Mouse (Mus musculus): ENCODE data around the gene Itfg2. TPM values are rescaled to one million over a fixed set of nuclear protein-coding genes. Genes with fewer than 3 reads are reported as not detected.

The Itfg2 gene
- polyA plus RNA-seq, 1 experiment from 2014 or later: 13.4 TPM

DNA sequence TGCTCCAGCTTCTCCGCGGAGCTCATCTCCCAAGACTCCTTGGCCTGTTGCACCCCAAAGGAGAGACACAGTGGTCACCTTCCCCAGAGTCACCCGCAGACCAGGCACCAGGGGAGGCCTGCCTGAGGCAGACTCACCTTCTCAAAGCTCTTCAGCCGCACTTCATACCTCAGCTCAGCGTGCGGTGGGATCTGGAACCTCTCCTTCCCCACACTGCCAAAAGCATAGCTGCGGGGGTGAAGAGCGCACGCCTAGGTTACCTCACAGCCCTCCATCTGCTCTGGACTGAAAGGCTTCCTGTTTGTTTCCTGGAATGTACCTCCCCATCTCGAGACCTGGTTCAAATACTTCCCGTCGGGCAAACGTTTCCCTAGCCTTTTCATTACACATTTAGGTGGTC is 8.8 kb upstream of the Itfg2 start:
- Histone ChIP-seq H3K27ac (no peak overlapping the region), H3K9ac (no peak overlapping the region), H3K9me3 (replicated peaks) (no peaks in the 10 kb centered on the region), H3K4me2 (no peak overlapping the region), H3K36me3 (peaks cover 81% of the 10 kb centered on the region), H3K4me1 (replicated peaks) (peaks cover 47% of the 10 kb centered on the region), H3K4me3 (replicated peaks) (no peak overlapping the region), H3K27me3 (no peaks in the 10 kb centered on the region)
- ATAC-seq (ENCODE audit: low read depth): no peak
- no peak for DNase-seq
- WGBS (ENCODE audit: insufficient replicate concordance): 88% methylated on average over 13 of the region's 13 CpGs

DNA sequence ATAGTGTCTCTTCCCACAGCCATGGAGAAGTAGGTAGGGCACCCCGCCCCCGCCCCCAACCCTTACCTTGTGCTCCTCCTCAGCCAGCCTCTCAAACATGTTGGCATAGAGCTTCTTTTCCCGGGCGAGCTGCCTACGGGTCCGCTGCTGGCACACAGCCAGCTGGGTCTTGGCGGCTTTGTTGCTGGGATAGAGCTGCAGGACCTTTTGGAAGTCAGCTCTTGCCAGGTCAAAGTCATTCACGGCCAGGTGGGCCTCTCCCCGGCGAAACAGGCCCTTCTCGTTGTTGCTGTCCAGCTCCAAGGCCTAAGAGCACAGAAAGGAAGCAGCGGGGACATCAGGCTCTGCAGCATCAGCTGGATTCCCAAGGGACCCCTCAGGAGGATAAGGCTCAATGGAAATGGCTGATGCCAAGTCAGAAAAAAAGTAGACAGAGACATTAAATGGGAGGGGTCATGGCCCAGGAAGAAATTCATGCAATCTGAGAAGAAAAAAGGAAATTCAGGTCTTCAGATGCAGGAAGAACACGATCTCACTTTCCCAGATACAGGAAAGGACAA is 7.7 kb upstream of the Itfg2 start:
- no peak for DNase-seq
- ATAC-seq (ENCODE audit: low read depth): no peak

DNA sequence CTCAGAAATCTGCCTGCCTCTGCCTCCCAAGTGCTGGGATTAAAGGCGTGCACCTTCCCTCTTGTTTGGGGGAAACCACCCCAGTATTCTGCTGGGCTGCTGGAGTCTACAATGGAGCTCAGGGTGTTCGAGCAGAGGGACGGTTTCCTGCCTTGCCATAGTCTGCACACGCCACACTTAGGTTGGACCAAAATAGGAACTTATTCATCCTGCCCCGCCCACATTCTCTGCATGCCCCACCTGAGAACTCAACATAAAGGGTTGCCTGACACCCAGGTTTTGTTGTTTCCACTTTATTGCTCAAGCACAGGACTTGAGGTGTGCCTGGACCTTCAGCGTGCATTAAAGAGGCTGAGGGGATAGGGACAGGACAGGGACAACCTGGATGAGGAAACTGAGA is 5.1 kb upstream of the Itfg2 start:
- ATAC-seq (ENCODE audit: low read depth) (no peak), DNase-seq (no peak)
- Histone ChIP-seq H3K4me1 (replicated peaks) (peaks cover 28% of the 10 kb centered on the region), H3K9ac (no peak overlapping the region), H3K4me3 (replicated peaks) (no peak overlapping the region), H3K9me3 (replicated peaks) (no peaks in the 10 kb centered on the region), H3K4me2 (no peak overlapping the region), H3K27me3 (no peaks in the 10 kb centered on the region), H3K36me3 (peaks cover 67% of the 10 kb centered on the region), H3K27ac (no peak overlapping the region; the same call in 1 of the 2 replicates)
- WGBS (ENCODE audit: insufficient replicate concordance): 71% methylated on average over 6 of the region's 6 CpGs

More for the DNA sequence above, 7.7 kb upstream of the Itfg2 start:
- Histone ChIP-seq H3K9ac (no peak overlapping the region), H3K4me2 (no peak overlapping the region), H3K27me3 (no peaks in the 10 kb centered on the region), H3K36me3 (peaks cover 87% of the 10 kb centered on the region), H3K4me1 (replicated peaks) (peaks cover 43% of the 10 kb centered on the region), H3K4me3 (replicated peaks) (no peak overlapping the region), H3K9me3 (replicated peaks) (no peaks in the 10 kb centered on the region), H3K27ac (no peak overlapping the region)
- WGBS (ENCODE audit: insufficient replicate concordance): 91% methylated on average over 13 of the region's 13 CpGs

DNA sequence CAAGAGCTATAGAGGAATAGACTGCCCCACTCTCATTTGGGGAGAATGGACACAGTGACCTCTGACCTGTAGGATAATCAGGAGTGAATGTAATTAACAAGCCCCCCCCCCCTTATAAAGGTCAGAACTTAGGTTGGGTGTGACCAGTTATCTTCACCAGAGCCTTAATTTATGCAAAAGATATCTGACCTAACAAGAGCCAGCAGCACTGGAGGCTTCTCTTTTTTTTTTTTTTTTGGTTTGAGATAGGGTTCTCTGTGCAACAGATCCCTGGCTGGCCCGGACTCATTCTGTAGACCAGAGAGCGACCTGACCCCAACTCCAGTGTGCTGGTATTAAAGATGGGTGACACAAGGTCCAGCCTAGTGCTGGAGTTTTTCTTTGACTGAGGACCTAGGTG is 4.6 kb upstream of the Itfg2 start:
- no peaks in the 10 kb centered on the region for H3K27me3 ChIP-seq
- no peak for ATAC-seq (ENCODE audit: low read depth)
- WGBS (ENCODE audit: insufficient replicate concordance): 67% methylated on average over 2 of the region's 2 CpGs

DNA sequence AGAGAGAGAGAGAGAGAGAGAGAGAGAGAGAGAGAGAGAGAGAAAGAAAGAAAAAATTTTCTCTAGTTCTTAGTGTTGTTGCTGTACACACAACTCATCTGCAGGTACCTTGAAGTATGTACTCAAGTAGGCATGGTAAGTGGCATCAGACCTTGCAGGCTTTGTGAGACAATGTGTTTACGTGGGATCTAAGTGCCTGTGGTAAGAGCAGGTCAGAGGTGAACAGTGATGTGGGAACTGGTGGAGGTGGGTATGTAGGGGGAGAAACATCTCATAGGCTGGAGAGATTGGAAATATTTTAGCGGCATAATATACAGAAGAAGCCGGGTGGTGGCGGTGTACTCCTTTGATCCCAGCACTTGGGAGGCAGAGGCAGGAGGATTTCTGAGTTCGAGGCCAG is 2.8 kb upstream of the Itfg2 start:
- Histone ChIP-seq H3K4me1 (replicated peaks) (peaks cover 40% of the 10 kb centered on the region), H3K36me3 (peaks cover 45% of the 10 kb centered on the region), H3K27ac (no peak overlapping the region), H3K9me3 (replicated peaks) (no peaks in the 10 kb centered on the region), H3K4me2 (no peak overlapping the region), H3K4me3 (replicated peaks) (no peak overlapping the region), H3K27me3 (no peaks in the 10 kb centered on the region), H3K9ac (no peak overlapping the region)
- no peak for DNase-seq
- WGBS (ENCODE audit: insufficient replicate concordance): 91% methylated on average over 5 of the region's 5 CpGs
- ATAC-seq (ENCODE audit: low read depth): no peak

More for the DNA sequence above, 4.6 kb upstream of the Itfg2 start:
- peaks cover 62% of the 10 kb centered on the region for H3K36me3 ChIP-seq
- H3K9ac ChIP-seq: no peak overlapping the region
- no peaks in the 10 kb centered on the region for H3K9me3 ChIP-seq (replicated peaks)
- peaks cover 28% of the 10 kb centered on the region for H3K4me1 ChIP-seq (replicated peaks)
- H3K27ac ChIP-seq: no peak overlapping the region; the same call in 1 of the 2 replicates
- H3K4me2 ChIP-seq: no peak overlapping the region
- H3K4me3 ChIP-seq (replicated peaks): no peak overlapping the region
- no peak for DNase-seq

DNA sequence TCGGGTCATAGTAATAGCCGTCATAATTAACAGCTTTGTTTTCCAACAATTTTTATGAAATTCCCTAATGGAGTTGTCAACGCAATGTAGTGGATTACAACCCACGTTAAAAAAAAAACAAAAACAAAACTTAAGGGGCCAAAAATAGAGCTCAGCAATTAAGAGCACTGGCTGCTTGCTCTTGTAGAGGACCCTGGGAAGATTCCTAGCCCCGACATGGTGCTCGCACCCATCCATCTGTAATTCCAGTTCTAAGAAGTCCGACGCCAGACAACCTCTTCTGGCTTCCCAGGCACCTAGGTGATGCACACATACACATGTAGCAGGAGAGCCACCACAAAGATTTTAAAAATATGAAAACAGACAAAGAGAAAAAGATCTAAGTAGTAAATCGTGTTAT is 315 bp upstream of the Itfg2 start:
- WGBS (ENCODE audit: insufficient replicate concordance): 18% methylated on average over 9 of the region's 9 CpGs
- no peaks in the 10 kb centered on the region for H3K9me3 ChIP-seq (replicated peaks)
- ATAC-seq (ENCODE audit: low read depth) (no peak), DNase-seq (no peak)
- peak overlapping the region; percentile 79 for H3K9ac ChIP-seq
- H3K27ac ChIP-seq: peak overlapping the region; percentile 93
- H3K4me1 ChIP-seq (replicated peaks): peaks cover 43% of the 10 kb centered on the region
- peak overlapping the region; percentile 74 for H3K4me3 ChIP-seq (replicated peaks)
- no peaks in the 10 kb centered on the region for H3K27me3 ChIP-seq
- H3K4me2 ChIP-seq: peak overlapping the region; percentile 80
- H3K36me3 ChIP-seq: peaks cover 25% of the 10 kb centered on the region

DNA sequence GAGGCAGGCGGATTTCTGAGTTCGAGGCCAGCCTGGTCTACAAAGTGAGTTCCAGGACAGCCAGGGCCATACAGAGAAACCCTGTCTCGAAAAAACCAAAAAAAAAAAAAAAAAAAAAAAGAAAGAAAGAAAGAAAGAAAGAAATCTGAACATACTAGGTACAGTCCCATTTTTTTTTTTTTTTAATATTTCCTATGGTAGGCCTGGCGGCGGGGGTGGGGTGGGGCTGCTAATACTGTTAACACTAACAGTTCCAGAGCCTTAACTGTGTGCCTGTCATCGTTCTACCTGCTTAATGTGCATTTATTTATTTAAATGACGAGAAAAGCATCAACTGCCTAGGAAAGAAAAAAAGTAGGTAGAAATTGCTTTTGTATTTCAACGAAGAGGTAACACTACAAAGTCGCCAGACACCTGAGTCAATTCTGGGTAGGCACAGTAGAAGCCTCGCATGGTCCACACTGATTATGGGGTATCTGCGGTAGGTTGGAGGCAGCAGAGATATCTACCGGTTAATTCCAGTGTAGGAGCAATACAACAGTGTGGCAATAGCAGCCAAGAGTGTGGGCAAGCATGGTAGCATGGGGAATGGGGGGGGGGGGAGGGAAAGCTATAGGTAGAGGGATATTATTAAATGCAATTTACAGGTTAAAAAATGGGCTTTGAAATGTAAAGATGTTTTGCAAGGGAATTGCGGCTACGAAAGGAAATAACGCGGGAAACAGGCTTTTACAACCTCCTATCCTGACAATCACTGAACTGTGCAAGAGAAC is 1.0 kb downstream of the Itfg2 start:
- Histone ChIP-seq H3K4me3 (replicated peaks) (peak overlapping the region; percentile 74), H3K27me3 (no peaks in the 10 kb centered on the region), H3K4me1 (replicated peaks) (peaks cover 33% of the 10 kb centered on the region), H3K4me2 (peak overlapping the region; percentile 80), H3K9ac (peak overlapping the region; percentile 79), H3K27ac (peak overlapping the region; percentile 93), H3K36me3 (peaks cover 17% of the 10 kb centered on the region), H3K9me3 (replicated peaks) (no peaks in the 10 kb centered on the region)
- 16% methylated on average over 16 of the region's 16 CpGs for WGBS (ENCODE audit: insufficient replicate concordance)
- ATAC-seq (ENCODE audit: low read depth) (peak; percentile 81), DNase-seq (peak; percentile 55)

DNA sequence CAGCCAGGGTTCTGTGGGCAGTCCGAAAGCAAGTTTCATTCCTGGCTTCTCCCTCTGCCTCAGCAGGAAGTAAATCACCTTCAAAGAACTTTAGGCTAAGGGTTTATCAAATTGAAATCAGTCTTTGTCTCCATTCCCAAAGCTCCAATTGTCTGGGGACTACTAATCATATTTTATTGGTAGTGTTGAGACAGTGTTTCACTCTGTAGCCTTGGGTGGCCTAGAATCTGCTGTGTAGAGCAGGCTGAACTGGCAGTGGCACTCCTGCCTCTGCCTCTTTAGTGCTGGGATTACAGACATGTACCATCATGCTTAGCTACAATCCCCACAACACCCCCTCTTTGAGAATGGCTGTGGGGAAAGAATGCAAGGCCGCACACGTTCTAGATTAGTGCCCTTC is 3.3 kb downstream of the Itfg2 start:
- ATAC-seq (ENCODE audit: low read depth) (no peak), DNase-seq (no peak)
- Histone ChIP-seq H3K4me2 (no peak overlapping the region), H3K36me3 (peaks cover 10% of the 10 kb centered on the region), H3K9ac (no peak overlapping the region), H3K4me3 (replicated peaks) (no peak overlapping the region), H3K27ac (no peak overlapping the region), H3K4me1 (replicated peaks) (peaks cover 40% of the 10 kb centered on the region), H3K27me3 (no peaks in the 10 kb centered on the region), H3K9me3 (replicated peaks) (no peaks in the 10 kb centered on the region)
- WGBS (ENCODE audit: insufficient replicate concordance): 81% methylated on average over 3 of the region's 3 CpGs

DNA sequence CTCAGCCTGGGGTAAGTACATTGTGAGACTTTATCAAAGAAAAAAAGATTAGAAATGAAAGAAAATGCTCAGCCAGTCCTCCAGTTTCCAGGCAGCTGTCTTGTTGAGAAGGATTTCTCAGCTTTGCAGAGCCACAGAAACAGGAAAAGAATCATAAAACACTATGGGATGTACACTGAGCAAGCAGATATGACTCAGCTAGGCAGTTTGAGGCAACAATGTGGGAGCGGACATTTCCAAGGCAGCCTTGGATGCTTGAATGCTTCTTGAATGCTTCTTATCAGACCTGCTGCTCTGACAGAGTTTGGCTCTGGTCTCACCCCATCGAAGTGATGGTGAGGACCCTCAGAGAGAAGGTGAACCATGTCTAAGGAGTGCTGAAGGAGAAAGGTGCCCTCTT is 3.7 kb downstream of the Itfg2 start:
- H3K4me3 ChIP-seq (replicated peaks): no peak overlapping the region
- H3K4me1 ChIP-seq (replicated peaks): peaks cover 40% of the 10 kb centered on the region
- H3K36me3 ChIP-seq: peaks cover 11% of the 10 kb centered on the region
- no peak overlapping the region for H3K4me2 ChIP-seq
- H3K9ac ChIP-seq: peak overlapping the region; percentile 27; the same call in 1 of the 2 replicates
- H3K27ac ChIP-seq: no peak overlapping the region
- no peaks in the 10 kb centered on the region for H3K27me3 ChIP-seq
- DNase-seq: no peak
- ATAC-seq (ENCODE audit: low read depth): no peak
- H3K9me3 ChIP-seq (replicated peaks): no peaks in the 10 kb centered on the region
- WGBS (ENCODE audit: insufficient replicate concordance): 51% methylated on average over 2 of the region's 2 CpGs

DNA sequence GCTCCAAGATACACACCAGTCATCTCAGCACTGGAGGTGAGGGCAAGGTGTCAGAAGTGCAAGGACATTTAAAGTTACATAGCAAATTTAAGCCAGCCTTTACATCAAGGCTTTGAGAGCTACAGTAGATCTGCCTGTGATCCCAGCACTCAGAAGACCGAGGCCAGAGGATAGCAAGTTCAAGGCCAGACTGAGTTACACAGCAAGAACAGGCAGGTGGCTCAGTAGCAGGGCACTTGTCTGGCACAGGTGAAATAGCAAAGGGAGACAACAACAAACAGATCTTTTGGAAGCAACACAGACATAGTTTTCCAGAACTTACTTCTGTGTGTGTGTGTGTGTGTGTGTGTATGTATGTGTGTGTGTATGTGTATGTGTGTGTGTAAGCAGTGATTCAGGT is 6.7 kb downstream of the Itfg2 start:
- WGBS (ENCODE audit: insufficient replicate concordance): 66% methylated on average over 1 of the region's 1 CpGs
- no peaks in the 10 kb centered on the region for H3K27me3 ChIP-seq
- H3K9ac ChIP-seq: no peak overlapping the region
- H3K4me3 ChIP-seq (replicated peaks): no peak overlapping the region
- DNase-seq (no peak), ATAC-seq (ENCODE audit: low read depth) (no peak)
- peaks cover 24% of the 10 kb centered on the region for H3K4me1 ChIP-seq (replicated peaks)
- no peak overlapping the region for H3K4me2 ChIP-seq
- no peak overlapping the region for H3K27ac ChIP-seq
- H3K36me3 ChIP-seq: peaks cover 31% of the 10 kb centered on the region
- no peaks in the 10 kb centered on the region for H3K9me3 ChIP-seq (replicated peaks)

DNA sequence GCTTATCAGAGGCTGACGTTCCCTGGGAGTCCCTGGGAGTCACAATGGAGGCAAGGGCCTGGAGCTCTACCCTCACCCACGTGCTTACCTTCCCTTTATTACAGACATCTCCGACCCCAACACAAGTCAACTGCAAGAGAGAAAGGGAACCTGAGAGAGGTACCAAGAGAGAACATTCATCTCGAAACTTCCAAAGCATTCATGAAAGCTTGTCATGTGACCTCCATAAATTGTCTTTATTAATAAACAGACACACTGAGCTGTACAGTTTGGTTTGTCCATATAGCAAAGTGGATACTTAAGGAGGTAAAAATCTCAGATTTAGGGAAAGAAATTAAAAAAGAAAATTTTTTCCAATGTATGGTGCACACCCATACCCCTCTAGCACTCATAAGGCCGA is 8.6 kb downstream of the Itfg2 start:
- no peak overlapping the region for H3K9ac ChIP-seq
- no peak overlapping the region for H3K4me3 ChIP-seq (replicated peaks)
- no peak for DNase-seq
- H3K4me1 ChIP-seq (replicated peaks): peaks cover 11% of the 10 kb centered on the region
- no peak for ATAC-seq (ENCODE audit: low read depth)
- peaks cover 50% of the 10 kb centered on the region for H3K36me3 ChIP-seq
- no peaks in the 10 kb centered on the region for H3K27me3 ChIP-seq
- H3K27ac ChIP-seq: no peak overlapping the region
- WGBS (ENCODE audit: insufficient replicate concordance): 86% methylated on average over 5 of the region's 5 CpGs
- H3K9me3 ChIP-seq (replicated peaks): no peaks in the 10 kb centered on the region
- no peak overlapping the region for H3K4me2 ChIP-seq

DNA sequence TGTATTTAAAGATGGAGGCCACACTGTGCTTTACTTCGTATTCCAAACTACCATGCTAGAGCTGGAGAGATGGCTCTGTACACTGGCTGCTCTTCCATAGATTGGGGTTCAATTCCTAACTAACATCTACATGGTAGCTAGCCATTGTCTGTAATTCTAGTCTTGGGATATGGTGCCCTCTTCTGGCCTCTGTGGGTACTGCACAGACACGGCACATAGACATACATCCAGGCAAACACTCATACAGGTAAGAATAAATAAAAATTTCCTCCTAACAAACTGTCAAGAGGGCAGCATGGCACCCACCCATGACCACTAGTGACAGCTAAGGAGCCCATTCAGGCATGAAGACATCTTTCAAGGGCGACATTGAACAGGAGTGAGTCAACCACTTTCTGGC is 13.6 kb downstream of the Itfg2 start:
- Histone ChIP-seq H3K4me2 (no peak overlapping the region), H3K9ac (no peak overlapping the region), H3K27me3 (no peaks in the 10 kb centered on the region), H3K4me3 (replicated peaks) (no peak overlapping the region), H3K36me3 (peaks cover 80% of the 10 kb centered on the region), H3K4me1 (replicated peaks) (no peaks in the 10 kb centered on the region), H3K9me3 (replicated peaks) (no peaks in the 10 kb centered on the region), H3K27ac (no peak overlapping the region)
- WGBS (ENCODE audit: insufficient replicate concordance): 21% methylated on average over 3 of the region's 3 CpGs
- DNase-seq: peak; percentile 53
- ATAC-seq (ENCODE audit: low read depth): peak; percentile 24; the same call in 1 of the 2 replicates

Data from liver, embryonic 13.5 days (tissue).